Mouse (Mus musculus): ENCODE measurements around the gene Cel.

Cel gene

DNA sequence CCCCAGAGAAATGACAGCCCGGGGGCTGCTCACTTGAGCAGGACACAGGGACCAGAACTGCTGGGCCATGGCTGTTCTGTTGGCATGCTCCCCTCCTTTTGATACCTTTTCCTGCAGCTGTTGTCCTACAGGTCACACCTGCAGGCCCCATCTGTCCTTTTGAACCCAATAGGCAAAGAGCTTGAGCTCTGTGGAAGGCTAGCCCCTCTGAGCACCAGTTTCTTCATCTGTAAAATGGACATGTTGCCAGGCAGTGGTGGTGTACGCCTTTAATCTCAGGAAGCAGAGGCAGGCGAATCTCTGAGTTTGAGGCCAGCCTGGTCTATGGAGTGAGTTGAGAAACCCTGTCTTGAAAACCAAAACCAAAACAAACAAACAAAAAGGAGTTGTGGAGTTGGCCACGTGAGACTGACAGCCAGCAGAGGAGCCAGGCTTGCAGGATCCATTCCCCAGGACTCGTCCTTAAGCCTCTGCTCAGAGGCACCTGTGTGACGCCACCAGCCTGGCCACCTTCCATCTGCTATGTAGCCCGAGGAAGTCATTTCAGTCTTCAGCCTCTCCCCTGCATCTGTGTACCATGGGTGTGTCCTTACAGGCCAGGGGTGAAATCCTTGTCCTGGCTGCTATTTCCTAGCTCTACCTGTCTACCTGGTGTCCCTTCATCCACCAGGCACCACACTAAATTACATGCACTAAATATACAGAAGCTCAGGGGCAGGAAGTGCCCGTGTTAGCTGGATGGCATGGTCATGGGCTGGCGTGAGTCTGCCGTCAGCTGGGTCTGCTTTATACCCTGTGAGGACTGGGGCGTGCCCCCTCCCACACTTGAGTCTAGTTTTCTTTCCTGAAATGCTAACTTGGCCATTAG is 26.2 kb downstream of the Cel start:
- DNase-seq = no peak

DNA sequence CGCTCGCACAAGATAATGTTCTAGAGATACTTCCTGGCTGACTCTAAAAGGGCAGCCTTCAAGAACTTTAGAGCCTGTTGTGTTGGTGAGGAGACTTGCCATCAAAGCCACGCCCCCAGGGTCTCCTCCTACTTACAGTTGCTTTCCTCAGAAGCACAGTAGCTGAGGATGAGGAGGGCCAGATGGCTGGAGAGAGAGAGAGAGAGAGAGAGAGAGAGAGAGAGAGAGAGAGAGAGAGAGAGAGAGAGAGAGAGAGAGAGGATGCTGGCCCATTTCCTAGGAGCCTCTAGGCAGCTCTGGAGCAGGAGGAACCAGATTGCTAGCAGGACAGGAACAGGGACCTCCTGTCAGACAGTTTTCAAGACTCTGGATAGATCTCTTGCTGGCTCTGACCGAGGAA is 27.0 kb downstream of the Cel start:
- DNase-seq = peak; percentile 86

GRCm38 (mm10) chr2:28535650-28536049 is 27.6 kb downstream of the Cel start:
- DNase-seq = peak; percentile 68

- no peak for DNase-seq
Observed at GRCm38 (mm10) chr2:28535263-28535540, 28.0 kb downstream of the Cel start.

DNA sequence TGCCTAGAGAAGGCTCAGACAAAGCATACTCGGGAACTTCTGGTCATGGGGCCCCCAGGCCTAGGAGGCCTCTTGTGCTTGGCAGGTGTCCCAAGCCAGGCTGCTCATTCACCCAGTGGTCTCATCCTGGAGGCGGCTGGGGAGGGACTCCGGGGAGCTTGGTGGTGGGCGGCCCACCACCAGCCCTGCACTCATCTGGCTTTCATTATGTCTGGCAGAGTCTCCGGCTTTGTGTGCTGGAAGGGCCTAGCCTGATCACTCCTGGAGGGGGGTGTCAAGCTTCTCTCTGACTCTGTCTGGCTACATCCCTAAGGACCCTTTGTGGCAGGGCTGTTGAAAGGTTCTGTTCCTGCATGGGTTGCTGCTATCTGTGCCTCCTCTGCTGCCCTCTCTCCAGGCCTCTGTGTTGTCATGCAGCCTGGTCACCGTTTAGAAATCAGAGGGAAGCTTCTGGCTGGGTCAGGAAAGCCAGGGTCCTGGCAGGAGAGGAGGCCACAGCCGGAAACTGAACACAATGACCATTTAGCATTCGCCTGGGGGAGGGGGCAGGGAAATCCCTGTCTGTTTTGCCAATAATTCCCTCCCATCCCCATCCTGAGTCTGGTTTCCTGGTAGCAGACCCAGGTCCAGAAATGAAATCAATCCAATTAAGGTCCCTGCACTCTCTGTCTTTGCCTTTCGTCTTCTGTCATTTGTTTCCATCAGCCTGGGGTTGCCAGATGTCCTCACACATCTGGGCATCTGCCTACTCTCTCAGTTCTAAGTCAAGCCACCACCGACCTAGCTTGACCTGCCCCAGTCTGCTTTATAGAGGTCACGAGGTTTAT is 28.6 kb downstream of the Cel start:
- DNase-seq = peak; percentile 83

GRCm38 (mm10) chr2:28533901-28534435 is 29.2 kb downstream of the Cel start:
- no peak for DNase-seq

- peak; percentile 97 for DNase-seq
Observed at GRCm38 (mm10) chr2:28532938-28533771, 30.0 kb downstream of the Cel start.

- DNase-seq = no peak
Observed at GRCm38 (mm10) chr2:28530311-28530710, 32.9 kb downstream of the Cel start.

DNA sequence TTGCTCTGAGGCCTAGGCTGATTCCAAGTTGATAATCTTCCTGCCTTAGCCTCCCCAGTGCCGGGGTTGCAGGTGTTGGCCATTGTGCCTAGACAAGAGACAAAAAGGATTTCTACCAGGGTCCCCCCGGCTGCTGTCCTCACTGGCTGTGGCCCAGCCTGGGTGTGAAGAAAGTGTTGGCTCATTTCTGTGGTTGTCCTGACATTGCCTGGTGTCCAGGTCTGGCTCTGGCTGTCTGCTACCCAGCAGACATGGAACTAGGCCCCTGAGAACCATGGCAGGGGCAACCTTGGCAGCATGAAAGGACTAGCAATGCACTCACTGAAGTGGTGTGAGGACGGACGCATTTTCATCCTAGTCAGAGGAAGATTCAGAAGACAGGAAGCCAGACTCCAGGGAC is 33.3 kb downstream of the Cel start:
- DNase-seq = no peak

- DNase-seq = no peak
Observed at GRCm38 (mm10) chr2:28528354-28528730, 34.9 kb downstream of the Cel start.

- DNase-seq = no peak
Observed at GRCm38 (mm10) chr2:28527436-28528353, 35.5 kb downstream of the Cel start.

DNA sequence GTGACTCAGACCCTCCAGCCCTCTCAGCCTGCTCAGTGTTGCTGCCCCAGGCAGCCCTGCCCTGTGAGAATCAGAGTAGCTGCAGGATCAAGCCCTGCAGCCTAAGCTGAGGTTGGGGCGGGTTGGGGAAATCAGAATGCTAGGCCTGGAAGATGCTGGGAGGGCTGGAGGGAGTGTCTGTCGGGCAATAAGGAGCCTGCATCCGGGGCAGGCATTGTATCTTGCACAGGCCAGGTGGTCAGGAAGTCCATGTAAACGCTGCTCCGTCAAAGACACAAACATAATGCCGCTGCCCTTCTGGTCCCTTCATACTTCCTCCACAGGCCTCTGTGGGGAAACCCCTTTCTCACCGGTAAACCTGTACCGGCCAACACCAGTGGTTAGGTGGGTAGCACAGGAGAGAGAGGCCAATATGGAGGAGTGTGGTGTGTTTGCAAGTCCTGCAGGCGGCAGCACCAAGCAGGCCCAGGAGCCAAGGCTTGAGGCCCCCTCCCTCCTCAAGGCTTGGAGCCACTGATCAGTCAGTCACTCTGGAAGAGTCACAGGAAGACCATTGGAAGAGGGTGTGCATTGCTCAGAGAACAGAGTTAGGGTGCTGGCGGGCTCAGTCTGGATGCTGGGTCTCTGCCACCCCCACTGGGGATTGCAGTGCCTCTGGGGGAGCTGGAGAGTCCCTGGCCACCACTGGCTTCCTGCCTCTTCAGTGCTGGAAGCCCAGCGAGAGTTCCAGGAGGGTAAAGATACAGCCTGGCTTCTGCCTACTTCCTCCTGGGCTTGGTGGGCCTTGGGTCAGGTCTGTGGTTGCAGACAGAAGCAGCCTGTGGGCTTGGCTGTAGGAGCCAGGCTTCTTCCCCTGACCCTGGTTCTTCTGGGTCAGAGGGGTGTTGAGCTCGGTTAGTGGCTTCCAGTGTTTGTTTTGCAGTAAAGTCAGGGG is 37.0 kb downstream of the Cel start:
- DNase-seq = peak; percentile 59

- DNase-seq = peak; percentile 86
Observed at GRCm38 (mm10) chr2:28525219-28525942, 37.8 kb downstream of the Cel start.

DNA sequence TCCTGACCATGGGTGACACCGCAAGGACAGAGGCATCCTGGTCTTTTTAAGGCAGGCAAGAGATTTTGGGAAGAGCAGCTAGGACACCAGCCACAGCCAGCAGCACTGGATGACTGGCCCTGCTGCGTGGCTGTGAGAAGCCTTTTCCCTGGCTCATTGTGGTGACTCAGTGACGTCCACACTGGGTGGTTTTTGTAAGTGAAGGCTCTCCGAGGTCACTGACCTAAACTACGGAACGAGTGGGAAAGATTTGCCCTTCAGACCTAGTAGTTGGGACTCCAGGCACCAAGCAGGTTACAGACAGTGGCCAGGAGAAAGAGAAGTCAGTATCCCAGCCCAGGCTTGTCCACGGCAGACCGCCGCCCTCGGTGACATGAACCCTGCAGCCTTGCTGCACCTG is 38.8 kb downstream of the Cel start:
- no peak for DNase-seq

DNA sequence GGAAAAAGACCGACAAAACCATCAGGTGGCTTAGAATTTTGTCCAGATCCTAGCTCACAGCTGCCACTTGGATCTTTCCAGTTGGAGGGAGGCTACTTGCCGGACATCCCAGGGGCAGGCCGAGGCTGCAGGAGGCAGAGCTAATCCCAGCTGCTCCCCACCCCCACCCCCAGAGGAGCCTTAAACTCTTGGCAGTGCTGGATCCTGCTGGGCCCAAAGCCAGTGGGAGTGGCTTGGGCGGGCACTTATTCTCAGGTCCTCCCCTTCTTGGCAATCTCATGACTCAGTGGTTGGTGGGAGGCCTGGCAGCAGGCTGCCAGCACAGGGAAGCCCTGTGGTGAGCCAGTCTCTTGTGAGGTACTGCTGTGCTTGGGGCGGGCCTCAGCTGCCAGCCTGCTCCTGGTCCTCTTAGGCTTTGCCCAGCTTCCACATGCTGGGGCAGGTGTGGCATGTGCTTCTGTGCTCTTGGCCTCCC is 39.5 kb downstream of the Cel start:
- peak; percentile 94 for DNase-seq

GRCm38 (mm10) chr2:28522166-28522565 is 41.0 kb downstream of the Cel start:
- no peak for DNase-seq

DNA sequence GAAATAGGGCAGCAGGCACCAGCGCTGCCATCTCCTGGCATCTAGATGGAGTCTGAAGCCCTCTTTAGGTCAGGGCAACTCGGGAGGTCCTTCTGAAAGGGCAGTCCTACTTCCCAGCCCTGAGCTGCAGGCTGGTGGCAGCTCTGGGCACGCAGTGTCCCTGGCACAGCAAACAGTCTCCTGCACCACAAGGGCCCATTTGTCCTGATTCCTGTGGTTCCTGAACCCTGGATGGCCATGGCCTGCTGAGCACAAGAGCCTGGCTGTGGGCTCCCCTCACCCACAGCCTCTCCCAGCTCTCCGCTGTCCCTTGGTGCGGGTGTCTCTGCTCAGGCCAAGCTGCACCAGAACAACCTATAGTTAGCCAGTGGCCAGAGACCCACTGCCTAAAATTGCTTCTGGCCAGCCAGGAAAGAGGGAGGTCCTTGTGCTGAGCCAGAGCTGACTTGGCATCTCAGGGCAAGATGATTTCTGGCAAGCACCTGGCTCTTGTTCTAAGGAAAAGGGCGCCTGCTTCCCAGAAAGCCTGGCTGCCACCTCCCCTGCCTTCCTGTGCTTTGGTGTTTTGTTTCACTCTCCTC is 41.5 kb downstream of the Cel start:
- DNase-seq = no peak

DNA sequence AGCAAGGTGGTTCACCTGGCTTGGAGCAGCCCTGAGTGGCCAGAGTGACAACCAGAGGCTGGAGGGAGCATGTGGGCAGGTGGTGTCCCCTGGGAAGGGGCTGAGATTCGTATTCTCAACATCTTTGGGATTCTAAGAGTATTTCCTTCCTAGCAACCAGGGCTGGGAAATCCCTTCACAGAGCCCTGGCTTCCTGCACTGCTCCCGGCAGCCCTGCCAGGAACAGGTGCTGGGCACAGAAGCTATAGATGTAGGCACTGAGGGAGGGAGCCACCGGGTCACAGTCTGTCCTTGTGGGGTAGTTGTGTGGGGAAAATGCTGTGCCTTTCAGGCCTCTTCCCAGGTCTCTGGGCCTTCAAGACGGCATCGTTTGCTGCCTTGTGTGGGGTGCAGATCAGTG is 42.6 kb downstream of the Cel start:
- no peak for DNase-seq

DNA sequence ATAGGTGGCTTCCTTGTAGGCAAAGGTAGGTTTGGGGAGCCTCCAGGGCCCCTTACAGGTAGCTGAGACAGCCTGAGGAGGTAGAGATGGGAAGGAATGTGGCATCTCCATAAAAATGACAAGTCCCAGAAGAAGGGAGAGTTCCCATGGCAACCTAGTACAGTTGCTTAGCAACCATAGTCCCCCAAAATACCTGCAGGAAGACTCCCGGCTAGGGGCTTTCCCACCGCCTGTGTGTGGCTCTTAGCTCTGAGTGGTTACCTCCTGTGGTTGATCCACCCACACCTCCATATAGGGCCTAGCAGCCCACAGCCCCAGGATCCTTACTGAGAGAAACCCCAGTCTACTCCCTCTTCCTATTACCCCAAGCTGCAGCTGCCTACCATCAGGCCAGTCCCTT is 45.0 kb downstream of the Cel start:
- DNase-seq = no peak

Data from lung, postnatal 10 days (tissue).